Mouse (Mus musculus): ENCODE results near the gene Hist1h3b.

Gene Hist1h3b

DNA sequence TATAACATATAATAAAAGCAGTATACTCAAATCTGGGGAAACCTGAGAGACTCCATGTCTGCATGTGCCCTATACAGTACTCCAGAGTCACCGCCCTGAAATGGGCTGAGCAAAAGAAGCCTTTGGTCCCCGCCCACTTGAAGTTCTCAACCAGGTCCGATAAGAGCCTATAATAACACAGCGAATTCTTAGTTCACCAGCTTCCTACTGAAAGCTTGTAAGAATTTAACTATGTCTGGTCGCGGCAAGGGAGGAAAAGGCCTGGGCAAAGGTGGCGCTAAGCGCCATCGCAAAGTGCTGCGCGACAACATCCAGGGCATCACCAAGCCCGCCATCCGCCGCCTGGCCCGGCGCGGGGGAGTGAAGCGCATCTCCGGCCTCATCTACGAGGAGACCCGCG, 4.7 kb downstream of the Hist1h3b start, which contains the start of gene Hist1h4b:
Gene Hist1h4b, plus strand, starts transcription at position 224 of the 400 bp plus-strand sequence.
- WGBS = under 1% methylated on average over 21 of the region's 22 CpGs

GRCm38 (mm10) chr13:23757211-23757773, 5.2 kb downstream of the Hist1h3b start:
- 2% methylated on average over 18 of the region's 23 CpGs for WGBS

DNA sequence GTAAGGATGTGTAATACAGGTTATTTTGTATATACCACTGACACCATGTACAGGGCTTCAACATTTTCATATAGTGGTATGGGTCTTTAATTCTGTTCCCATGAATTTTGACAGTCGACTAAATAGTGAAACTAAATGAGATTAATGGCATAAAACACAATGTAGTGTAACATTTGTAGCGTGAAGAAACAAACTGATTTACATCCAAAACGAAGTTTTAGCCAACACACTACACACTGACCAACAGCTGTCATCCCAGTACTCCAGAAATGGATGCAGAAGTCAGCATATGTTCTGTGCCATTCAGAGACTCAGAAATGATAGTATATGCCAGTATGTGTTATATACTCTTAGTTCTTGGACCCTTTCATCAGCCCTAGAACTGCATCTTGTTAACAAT, 5.9 kb downstream of the Hist1h3b start:
- 51% methylated on average over 3 of the region's 3 CpGs for WGBS

DNA sequence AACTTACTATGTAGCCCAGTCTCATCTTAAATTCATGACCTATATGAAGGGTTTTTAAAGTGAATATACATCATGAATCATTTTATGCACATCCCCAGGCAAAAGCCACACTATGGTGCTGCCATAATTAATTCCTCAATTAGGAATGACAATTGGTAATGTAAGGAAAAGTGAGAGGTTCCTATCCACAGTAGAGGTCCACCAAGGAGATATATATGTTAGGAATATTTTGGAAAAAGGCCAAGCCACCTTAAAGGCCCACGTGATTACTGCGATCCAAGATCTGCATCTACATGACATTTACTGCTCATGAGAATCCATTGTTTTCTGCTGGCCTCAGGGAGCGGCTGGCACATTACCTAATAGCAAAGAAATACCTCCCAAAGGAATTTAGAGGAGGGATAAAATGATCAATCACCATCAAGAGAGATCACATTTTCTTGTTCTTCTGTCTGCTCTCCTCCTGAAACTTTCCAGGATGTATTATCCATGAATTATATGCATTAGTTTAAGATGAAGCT, 7.2 kb downstream of the Hist1h3b start:
- 69% methylated on average over 3 of the region's 3 CpGs for WGBS

DNA sequence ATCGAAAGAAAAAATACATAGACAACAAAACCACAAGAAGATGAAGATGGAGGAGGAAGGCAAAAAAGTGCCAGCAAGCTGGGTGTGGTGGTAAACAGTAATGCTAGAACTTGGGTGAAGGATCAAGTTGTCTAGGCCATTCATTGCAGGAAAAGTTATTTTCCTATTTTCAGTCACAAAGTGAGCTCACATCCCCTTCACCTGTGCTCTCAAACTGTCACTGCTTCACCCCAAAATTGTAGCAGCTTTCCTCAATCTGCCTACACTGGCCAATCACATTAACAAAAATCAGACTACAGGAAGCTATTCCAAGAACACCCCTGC, 7.8 kb downstream of the Hist1h3b start:
- 78% methylated on average over 1 of the region's 1 CpGs for WGBS

GRCm38 (mm10) chr13:23760240-23760971, 8.3 kb downstream of the Hist1h3b start:
- WGBS = 2% methylated on average over 22 of the region's 27 CpGs

- WGBS = under 1% methylated on average over 63 of the region's 72 CpGs
Observed at GRCm38 (mm10) chr13:23760972-23761864, 9.2 kb downstream of the Hist1h3b start, which contains the start of gene Hist1h4a. Gene Hist1h4a (minus strand): TSS chr13:23761230.

- WGBS = under 1% methylated on average over 43 of the region's 52 CpGs
Observed at GRCm38 (mm10) chr13:23761871-23762821, 10.1 kb downstream of the Hist1h3b start, which contains the start of gene Hist1h3a. Gene Hist1h3a (minus strand): TSS chr13:23762386.

- 2% methylated on average over 10 of the region's 10 CpGs for WGBS
Observed at GRCm38 (mm10) chr13:23763242-23763585, 11.1 kb downstream of the Hist1h3b start.

DNA sequence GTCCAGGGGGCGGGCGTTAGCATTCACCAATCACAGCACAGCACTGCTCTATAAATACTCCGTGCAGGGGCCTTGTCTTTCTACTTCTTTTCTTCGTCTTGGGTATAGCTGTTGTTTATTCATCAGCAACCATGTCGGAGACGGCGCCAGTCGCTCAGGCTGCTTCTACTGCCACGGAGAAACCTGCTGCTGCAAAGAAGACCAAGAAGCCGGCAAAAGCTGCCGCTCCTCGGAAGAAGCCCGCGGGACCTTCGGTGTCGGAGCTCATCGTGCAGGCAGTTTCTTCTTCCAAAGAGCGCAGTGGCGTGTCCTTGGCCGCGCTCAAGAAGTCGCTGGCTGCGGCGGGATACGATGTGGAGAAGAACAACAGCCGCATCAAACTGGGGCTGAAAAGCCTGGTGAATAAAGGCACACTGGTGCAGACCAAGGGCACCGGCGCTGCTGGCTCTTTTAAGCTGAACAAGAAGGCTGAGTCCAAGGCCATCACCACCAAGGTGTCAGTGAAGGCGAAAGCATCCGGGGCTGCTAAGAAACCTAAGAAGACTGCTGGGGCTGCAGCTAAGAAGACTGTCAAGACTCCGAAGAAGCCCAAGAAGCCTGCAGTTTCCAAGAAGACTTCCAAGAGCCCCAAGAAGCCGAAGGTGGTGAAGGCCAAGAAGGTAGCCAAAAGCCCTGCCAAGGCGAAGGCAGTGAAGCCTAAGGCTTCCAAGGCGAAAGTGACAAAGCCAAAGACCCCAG, 11.7 kb downstream of the Hist1h3b start, which contains the start of gene Hist1h1a:
Gene Hist1h1a, plus strand, starts transcription at position 81 of the 738 bp plus-strand sequence.
- WGBS = 3% methylated on average over 34 of the region's 34 CpGs

- WGBS = 49% methylated on average over 12 of the region's 12 CpGs
Observed at GRCm38 (mm10) chr13:23764324-23765171, 12.5 kb downstream of the Hist1h3b start.

GRCm38 (mm10) chr13:23765172-23765513, 13.1 kb downstream of the Hist1h3b start:
- WGBS = 90% methylated on average over 1 of the region's 1 CpGs

- WGBS = 56% methylated on average over 5 of the region's 5 CpGs
Observed at GRCm38 (mm10) chr13:23768834-23769397, 16.8 kb downstream of the Hist1h3b start.

DNA sequence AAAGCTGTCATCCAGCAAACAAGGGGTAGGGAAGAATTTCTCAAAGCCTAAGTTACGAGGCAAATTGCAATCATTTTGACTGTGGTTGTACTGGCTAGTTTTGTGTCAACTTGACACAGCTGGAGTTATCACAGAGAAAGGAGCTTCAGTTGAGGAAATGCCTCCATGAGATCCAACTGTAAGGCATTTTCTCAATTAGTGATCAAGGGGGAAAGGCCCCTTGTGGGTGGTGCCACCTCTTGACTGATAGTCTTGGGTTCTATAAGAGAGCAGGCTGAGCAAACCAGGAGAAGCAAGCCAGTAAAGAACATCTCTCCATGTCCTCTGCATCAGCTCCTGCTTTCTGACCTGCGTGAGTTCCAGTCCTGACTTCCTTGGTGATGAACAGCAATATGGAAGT, 17.5 kb downstream of the Hist1h3b start, which contains the start of gene Trim38:
Gene Trim38, plus strand, starts transcription at position 301 of the 400 bp plus-strand sequence.
- WGBS = 94% methylated on average over 2 of the region's 2 CpGs

GRCm38 (mm10) chr13:23772561-23773313, 20.7 kb downstream of the Hist1h3b start:
- 26% methylated on average over 21 of the region's 21 CpGs for WGBS

DNA sequence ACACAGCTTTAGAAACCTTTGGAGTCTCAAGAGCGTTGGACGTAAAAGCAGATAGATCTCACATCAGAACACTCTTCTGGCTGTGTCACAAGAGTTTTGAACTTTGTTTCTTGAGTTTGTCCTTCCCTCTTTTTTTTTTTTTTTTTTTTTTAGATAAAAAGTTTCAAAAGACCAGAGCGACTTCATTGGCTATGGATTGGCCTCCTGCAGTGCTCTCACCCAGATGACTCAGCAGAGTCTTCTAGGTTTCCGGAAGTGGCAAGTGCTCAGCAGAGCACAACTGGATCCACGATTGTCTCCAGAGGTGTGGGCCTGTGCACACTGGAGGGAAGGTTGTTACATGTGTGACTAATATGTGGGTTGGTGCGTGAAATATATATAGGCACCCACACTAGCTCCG, 26.3 kb downstream of the Hist1h3b start:
- WGBS = 93% methylated on average over 7 of the region's 7 CpGs

GRCm38 (mm10) chr13:23779025-23779424, 27.0 kb downstream of the Hist1h3b start:
- WGBS = 96% methylated on average over 4 of the region's 4 CpGs

DNA sequence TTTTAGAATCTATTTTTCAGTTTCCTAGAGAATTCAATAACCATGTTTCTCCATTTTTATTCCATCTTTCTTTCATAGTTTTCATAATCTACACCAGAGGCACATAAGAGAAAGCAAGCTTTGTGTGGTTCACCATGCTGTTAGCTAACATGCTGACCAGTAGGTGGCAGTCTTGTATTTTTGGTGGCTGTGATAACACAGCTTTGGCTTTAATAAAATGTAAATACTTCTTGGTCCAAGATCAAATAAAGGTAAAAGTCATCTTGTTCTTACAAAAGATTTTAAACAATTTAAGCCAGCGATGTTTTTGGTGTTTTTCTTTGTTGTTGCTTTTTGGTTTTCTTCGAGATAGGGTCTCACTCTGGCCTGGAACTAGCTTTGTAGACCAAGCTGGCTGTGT, 40.5 kb downstream of the Hist1h3b start:
- 40% methylated on average over 2 of the region's 2 CpGs for WGBS

Data from cerebral cortex, adult 2 months (tissue).